Mouse (Mus musculus) cerebellum, postnatal 36 days (tissue): Measurements from ENCODE around the gene Sgcd.

Experiments
- DNase-seq, 2 experiments: peaks; one replicate each; pipeline ENCODE4 v3.0.0; 2021 to 2022; ENCODE audit warnings: mixed read lengths in 2 of 2

The Sgcd gene

GRCm38 (mm10) chr11:46912656-46913237 is 1076.0 kb downstream of the Sgcd start:
- no peak for DNase-seq

GRCm38 (mm10) chr11:46904281-46904680 is 1084.5 kb downstream of the Sgcd start:
- DNase-seq: no peak

- no peak for DNase-seq
These were observed 1099.7 kb downstream of the Sgcd start for GRCm38 (mm10) chr11:46889093-46889492.

- no peak for DNase-seq
These were observed 1106.3 kb downstream of the Sgcd start for GRCm38 (mm10) chr11:46882456-46882855.

GRCm38 (mm10) chr11:46875774-46876173 is 1113.0 kb downstream of the Sgcd start:
- no peak for DNase-seq

GRCm38 (mm10) chr11:46868594-46868993 is 1120.2 kb downstream of the Sgcd start:
- DNase-seq: no peak

- DNase-seq: peak; percentile 4 to 5
These were observed 1124.0 kb downstream of the Sgcd start for GRCm38 (mm10) chr11:46864809-46865208.

GRCm38 (mm10) chr11:46848221-46848971 is 1140.4 kb downstream of the Sgcd start:
- no peak for DNase-seq

GRCm38 (mm10) chr11:46847827-46848220 is 1140.9 kb downstream of the Sgcd start:
- no peak for DNase-seq

- no peak for DNase-seq
These were observed 1142.1 kb downstream of the Sgcd start for GRCm38 (mm10) chr11:46846661-46847060.
